Mouse (Mus musculus): ENCODE results near the gene Rassf4.

DNA sequence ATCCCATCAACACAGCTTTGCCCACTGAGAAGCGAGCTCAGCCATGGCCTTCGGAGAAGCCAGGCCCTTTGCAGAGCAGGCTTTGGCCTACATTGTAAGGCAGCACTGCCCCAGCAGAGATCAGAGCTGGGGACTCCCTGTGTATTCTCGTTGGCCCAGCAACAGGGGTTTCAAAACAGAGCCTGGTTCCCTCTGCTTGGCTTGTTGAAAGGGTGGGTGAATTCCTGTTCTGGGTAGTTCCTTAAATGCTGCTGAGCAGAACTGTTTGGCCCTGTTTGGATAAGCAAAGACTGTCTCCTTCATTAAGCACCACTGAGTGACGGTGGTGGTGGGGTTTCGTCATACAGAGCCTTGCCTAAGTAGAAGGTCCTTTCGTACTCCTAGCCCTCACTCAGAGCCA is 9.7 kb downstream of the Rassf4 start:
- no peak for TF ChIP-seq POLR2A (IDR thresholded peaks at IDR 0.05; ENCODE audit: control insufficient read depth, extremely low read depth, insufficient read depth, low read length, poor library complexity)
- no peak for TF ChIP-seq CTCF (IDR thresholded peaks at IDR 0.05; ENCODE audit: borderline replicate concordance, control insufficient read depth, extremely low read depth, insufficient read depth, low read length, poor library complexity)
